Mouse (Mus musculus) granulocyte monocyte progenitor cell, adult 5-6 weeks (primary cell): ENCODE measurements around the gene Rgl1. TPM values are rescaled to one million over a fixed set of nuclear protein-coding genes. Genes with fewer than 3 reads are reported as not detected.

ENCODE experiments used
- ATAC-seq: replicated peaks from 2 replicates; pipeline ENCODE4 v1.8.0; 2016; ENCODE audit warnings: mild to moderate bottlenecking, moderate TSS enrichment, inconsistent platforms; ENCODE audit not compliant: poor library complexity, severe bottlenecking
- total RNA-seq, 2 experiments: library from RNA; stranded (forward) in 1 of 2; stranded (reverse) in 1 of 2; fragments of 200-712, 200-1000 nt in 1 of 2; fragments of >200 nt in 1 of 2; fragmentation: Nextera tagmentation in 1 of 2; gene quantifications; 2 replicates each; pipeline ENCODE4 v1.2.3; 2014 to 2017

Rgl1 gene
- total RNA-seq, 2 experiments from 2014 or later: 0.46 to 3.3 TPM

DNA sequence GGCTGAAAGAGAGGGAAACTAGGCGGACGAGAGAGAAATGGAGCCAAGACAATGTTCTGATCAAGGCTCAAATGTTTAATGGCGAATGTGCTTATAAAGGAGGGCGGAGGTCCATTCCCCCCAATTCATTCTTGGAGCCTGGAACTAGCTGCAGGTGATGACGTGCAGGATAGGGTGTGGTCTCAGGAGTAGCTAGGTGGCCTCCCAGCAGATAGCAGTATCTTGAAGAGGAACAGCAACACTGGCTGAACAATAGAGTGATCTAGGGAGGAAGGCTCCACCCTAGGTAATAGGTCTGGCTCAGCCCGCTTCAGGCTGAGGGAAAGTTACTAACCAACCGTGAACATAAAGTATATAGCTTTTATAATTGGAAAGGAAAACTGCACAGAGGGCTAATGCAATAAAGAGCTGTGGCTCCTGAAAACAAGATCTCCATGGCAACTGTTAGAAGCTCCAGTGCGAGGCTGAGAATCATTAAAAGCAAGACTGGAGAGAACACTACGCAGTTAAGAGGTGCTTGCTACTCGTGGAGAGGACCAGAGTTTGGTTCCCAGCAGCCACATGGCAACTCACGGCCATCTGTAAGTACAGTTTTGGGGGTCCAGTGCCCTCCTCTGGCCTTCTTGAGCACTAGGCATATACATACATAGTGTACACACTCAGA, 44.5 kb downstream of the Rgl1 start:
- ATAC-seq: no peak

DNA sequence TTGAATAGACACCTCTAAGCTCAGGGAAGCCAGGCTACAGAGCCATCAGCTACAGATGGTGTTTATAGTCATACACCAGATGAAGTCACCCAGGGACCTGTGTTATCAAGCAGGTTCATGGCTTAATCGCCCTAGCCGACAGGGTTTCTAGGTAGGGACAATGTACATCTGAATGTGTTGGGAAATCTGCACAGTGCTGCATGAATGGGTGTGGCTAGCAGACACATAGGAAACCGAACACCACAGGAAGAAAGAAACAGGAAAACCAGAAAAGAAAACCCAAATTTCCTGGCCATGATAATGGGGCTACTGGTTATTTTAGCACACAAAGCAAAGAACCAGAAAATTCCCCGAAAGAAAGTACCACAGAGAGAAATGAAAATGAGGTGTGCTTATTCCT, 45.2 kb downstream of the Rgl1 start:
- ATAC-seq: peak; percentile 75

- 0 out of 2 replicates have a peak, but pooled peaks have one; percentile 22 for ATAC-seq
Measured at GRCm38 (mm10) chr1:152718200-152718599, 48.0 kb downstream of the Rgl1 start.

- ATAC-seq: no peak
Measured at GRCm38 (mm10) chr1:152717329-152717728, 48.8 kb downstream of the Rgl1 start.

- ATAC-seq: no peak
Measured at GRCm38 (mm10) chr1:152714405-152714804, 51.7 kb downstream of the Rgl1 start.

- no peak for ATAC-seq
Measured at GRCm38 (mm10) chr1:152713924-152714323, 52.2 kb downstream of the Rgl1 start.

DNA sequence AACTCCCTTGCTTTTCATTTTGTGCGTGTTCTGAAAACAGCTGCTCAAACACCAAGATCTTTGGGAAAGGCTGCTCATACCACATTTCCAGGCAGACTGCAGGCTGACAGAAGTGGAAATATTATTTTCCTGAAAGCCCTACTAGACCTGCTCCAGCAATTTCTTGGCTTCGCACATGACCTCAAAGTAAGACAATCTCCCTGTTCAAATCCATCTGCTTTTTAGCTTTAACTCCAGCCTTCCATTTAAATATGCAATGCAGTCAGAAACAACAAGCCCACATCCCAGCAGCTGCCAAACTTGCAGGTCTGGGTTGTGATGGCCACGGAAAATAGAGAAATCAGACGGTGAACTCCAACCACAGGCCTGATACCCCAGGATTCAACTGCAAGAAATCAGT, 55.1 kb downstream of the Rgl1 start:
- ATAC-seq: no peak

DNA sequence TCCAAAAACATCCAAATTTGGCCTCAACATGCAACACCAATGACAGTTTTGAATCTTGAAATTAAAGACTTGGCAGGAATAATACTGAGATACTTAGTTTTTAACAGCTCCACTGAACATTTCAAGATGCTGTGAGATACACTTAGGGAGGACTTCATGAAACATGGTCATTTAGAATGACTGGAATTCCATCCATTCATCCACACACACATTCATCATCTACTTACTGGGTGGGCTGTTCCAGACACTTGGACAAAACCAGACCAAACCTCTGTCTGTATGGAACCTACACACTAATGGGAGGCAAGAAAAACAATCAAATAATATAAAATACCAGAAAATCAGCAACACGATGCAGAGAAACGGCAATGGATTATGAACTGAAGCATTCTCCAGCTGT, 58.6 kb downstream of the Rgl1 start:
- no peak for ATAC-seq

DNA sequence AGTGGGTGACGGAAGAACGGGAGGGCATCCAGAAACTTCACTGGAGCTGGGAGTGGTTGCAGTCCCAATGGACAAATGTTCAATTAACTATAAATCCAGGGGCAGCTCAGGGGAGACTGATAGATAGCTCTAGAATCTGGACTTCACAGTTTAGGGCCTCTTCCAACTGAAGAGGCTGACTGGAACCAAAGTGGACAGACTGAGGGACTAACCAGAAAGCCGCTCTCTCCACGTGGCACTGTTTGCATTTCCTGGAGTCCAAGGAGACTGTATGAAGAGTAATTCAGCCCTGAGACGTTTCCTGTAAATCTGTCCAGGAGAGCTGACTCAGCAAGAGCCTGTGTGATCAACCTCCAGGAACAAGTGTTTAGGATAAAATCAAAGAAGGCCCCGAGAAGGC, 62.2 kb downstream of the Rgl1 start:
- ATAC-seq: no peak

- ATAC-seq: no peak
Measured at GRCm38 (mm10) chr1:152702920-152703319, 63.2 kb downstream of the Rgl1 start.

DNA sequence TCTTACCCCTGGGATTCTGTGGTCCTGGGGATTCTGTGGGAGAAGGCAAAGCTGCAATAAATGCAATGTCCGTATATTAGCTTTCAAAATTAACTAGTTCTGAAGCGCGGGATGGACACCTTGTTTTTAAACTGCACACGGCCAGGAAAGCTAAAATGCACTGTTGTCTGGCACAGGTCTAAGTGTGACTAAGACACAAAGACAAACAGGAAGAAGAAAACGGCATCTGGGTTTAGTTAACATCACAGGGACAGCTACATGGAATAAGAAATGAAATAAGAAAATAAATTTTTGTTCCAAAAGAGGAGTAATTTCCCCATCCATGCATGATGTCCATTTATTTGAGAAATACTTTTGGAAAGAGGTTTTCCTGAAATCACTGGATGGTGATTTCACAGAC, 65.1 kb downstream of the Rgl1 start:
- ATAC-seq: no peak

DNA sequence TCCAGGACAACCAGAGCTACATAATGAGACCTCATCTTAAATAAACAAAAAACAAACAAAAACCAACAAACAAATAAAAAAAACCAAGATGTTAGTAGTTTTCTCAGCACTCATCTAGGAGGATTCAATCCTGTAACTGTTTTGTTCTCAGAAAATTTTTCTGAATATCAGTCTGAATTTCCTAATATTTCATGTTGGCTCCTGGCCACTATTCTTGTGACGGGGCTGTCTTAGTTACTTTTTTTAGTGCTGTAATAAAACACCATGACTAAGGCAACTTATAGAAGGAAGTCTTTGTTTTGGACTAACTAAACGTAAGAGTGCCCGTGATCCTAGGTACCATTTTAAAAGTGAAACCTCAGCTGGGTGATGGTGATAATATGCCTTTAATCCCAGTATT, 68.8 kb downstream of the Rgl1 start:
- ATAC-seq: no peak

DNA sequence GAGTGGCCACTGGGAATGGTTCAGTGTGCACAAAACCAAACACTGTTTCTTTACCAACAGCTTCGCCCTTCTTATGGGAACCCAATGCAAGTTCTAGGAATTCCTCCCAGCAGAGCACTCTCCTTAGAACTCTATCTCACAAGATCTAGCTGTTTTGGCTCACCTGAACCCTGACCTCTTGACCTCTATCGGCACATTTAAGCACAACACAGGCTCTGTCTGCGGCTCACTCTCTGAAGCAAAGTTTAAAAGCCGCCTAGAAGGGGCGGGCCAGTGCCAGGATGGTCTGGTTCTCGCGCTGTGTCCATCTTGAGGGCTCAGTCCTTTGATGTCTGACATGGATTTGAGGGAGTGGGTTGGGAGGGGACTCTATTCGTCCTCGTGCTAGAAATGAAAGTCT, 70.7 kb downstream of the Rgl1 start:
- no peak for ATAC-seq

- ATAC-seq: no peak
Measured at GRCm38 (mm10) chr1:152689968-152690367, 76.2 kb downstream of the Rgl1 start.

- ATAC-seq: peak; percentile 60
Measured at GRCm38 (mm10) chr1:152687733-152688181, 78.4 kb downstream of the Rgl1 start.

- no peak for ATAC-seq
Measured at GRCm38 (mm10) chr1:152687099-152687730, 78.9 kb downstream of the Rgl1 start.

DNA sequence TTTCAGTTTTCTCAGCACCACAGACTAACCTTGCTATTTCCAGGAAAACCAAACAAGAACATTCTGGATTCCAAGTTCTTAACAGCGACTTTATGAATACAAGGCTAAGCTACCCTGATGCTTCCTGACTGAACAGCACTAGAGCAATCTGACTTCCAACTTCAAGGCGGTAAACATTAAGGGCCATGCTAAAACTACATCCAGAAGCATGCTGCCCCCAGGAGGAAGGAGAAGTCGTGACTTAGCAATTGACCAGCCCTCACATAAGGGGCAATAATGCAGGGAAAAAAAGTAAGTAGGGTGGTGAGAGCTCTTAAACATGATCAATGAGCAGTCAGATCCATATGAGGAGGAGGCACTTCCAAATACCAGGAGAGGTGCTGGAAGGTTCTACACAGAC, 80.6 kb downstream of the Rgl1 start:
- ATAC-seq: no peak

GRCm38 (mm10) chr1:152682368-152683194, 83.6 kb downstream of the Rgl1 start:
- ATAC-seq: peak; percentile 37; the same call in 1 of the 2 replicates

DNA sequence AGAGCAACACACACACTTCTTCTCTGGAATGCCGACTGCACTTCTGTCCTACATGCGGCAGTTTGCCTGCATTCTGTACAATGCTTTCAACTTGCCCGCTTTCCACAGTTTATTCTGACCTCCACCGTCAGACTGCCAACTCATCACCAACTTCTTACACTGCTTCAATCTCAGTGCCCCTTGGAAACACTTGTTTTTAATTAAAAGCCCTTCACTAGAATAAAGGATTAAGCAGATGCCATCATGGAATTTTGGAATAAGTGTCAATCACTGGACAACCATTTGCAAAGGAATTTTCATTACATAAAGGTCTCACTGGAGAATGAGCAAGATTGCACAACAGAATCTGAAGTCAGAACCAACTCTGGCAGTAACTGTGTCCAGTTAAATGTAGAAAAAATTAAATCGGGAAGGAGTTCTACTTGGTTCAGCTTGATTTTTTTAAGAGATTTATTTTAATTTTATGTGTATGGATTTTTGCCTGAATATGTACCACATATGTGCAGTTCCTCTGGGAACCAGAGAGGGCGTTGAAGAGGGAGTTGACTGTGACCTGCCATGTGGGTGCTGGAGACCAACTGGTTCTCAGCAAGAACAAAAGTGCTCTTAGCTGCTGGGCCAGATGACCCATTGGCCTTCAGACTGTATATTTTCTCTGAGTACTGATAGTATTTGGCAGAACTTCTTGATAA, 84.3 kb downstream of the Rgl1 start:
- no peak for ATAC-seq

GRCm38 (mm10) chr1:152681116-152681515, 85.0 kb downstream of the Rgl1 start:
- no peak for ATAC-seq

DNA sequence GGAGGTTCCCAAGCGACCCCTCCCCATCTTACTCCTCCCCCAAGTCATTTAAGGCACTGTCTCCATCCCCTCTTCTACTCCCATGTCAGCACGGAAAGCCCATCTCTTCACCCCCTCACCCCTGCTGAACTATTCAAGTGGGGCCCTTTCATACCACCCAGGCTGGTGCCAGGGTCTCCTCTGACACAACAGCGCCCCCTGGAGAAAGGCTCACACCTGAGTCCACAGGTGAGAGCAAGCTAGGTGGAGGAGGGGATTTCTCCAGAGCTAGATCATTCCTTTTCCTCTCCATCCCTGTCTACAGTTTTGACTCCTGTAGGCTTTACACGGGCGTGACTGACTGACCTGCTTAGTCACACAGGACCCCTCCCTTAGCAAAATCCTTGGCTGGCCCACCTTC, 87.7 kb downstream of the Rgl1 start:
- no peak for ATAC-seq
